In genomic region chr3:62443582-62444194, GRCm38 (mm10) we compare ENCODE assay signal across 18 mouse cellular contexts.
A peak's percentile ranks its signal among the peaks of the same experiment; 100 is the strongest.
DNase-seq lines count a peak whose midpoint lies in the region; ATAC-seq and TF ChIP-seq lines count a peak whose summit lies in the region.
"Had no signal": no experiment of that assay in that cellular context is flagged by ENCODE, and none has a peak within 500 bp of the region (broad histone marks: within the 10 kb centered on the region; RNA-seq: fewer than 3 reads in every experiment).

No protein-coding gene starts in this region.

- no peaks in the 10 kb centered on the region for H3K27me3 ChIP-seq in stomach, embryonic 15.5 days (replicated peaks)
- H3K27me3 ChIP-seq in stomach, postnatal 0 days (ENCODE audit: control insufficient read depth, insufficient read depth, low read length): no peaks in the 10 kb centered on the region
- H3K27me3 ChIP-seq: forebrain, embryonic 15.5 days; midbrain, embryonic 15.5 days had no signal

- no peaks in the 10 kb centered on the region for H3K36me3 ChIP-seq in stomach, embryonic 15.5 days
- H3K36me3 ChIP-seq in stomach, postnatal 0 days (ENCODE audit: control insufficient read depth, insufficient read depth, low read length): no peaks in the 10 kb centered on the region
- H3K36me3 ChIP-seq: forebrain, embryonic 15.5 days; midbrain, embryonic 15.5 days had no signal

- no peak for TF ChIP-seq CTCF in stomach, postnatal 0 days (IDR thresholded peaks at IDR 0.05; ENCODE audit: low read depth)

- no peak for ATAC-seq in stomach, embryonic 15.5 days (ENCODE audit: insufficient read depth, low FRiP score, low read depth)
- no peak for ATAC-seq in stomach, postnatal 0 days (ENCODE audit: low FRiP score, low TSS enrichment)
- no peak for ATAC-seq in cerebellum, adult (ENCODE audit: insufficient number of reproducible peaks, low FRiP score, low TSS enrichment)
- ATAC-seq: forebrain, embryonic 15.5 days; midbrain, embryonic 15.5 days; Patski had no signal

- no peaks in the 10 kb centered on the region for H3K4me1 ChIP-seq in stomach, embryonic 15.5 days
- no peaks in the 10 kb centered on the region for H3K4me1 ChIP-seq in stomach, postnatal 0 days (replicated peaks; ENCODE audit: control insufficient read depth, insufficient read depth)
- H3K4me1 ChIP-seq: forebrain, embryonic 15.5 days; midbrain, embryonic 15.5 days had no signal

- H3K27ac ChIP-seq in stomach, embryonic 15.5 days: 0 out of 2 replicates have a peak overlapping the region, but pooled peaks have one; percentile 44
- H3K27ac ChIP-seq in stomach, postnatal 0 days (replicated peaks): no peak overlapping the region
- H3K27ac ChIP-seq: forebrain, embryonic 15.5 days; hindbrain, embryonic 14.5 days; midbrain, embryonic 15.5 days had no signal

- peak; percentile 79 for DNase-seq in heart, adult 11 months
- no peak for DNase-seq in heart, adult 18-20 months
- peak; percentile 7 for DNase-seq in kidney, adult 9 months
- no peak for DNase-seq in kidney, adult 18-20 months
- no peak for DNase-seq in stomach, postnatal 0 days (ENCODE audit: low spot score)
- DNase-seq in lung, postnatal 4 days: peak; percentile 31 to 72
- DNase-seq: adrenal gland, adult 8-10 months; cerebellum, adult 9-11 months; embryo, embryonic 11 days; heart, postnatal 14 days; liver had no signal

- H3K9ac ChIP-seq in stomach, embryonic 15.5 days: no peak overlapping the region
- no peak overlapping the region for H3K9ac ChIP-seq in stomach, postnatal 0 days (ENCODE audit: low read length)
- H3K9ac ChIP-seq: forebrain, embryonic 15.5 days; hindbrain, embryonic 14.5 days; midbrain, embryonic 15.5 days had no signal

- no peaks in the 10 kb centered on the region for H3K9me3 ChIP-seq in stomach, embryonic 15.5 days
- H3K9me3 ChIP-seq in stomach, postnatal 0 days (ENCODE audit: control insufficient read depth, low read length): no peaks in the 10 kb centered on the region
- H3K9me3 ChIP-seq: forebrain, embryonic 15.5 days; midbrain, embryonic 15.5 days had no signal

- WGBS in stomach, embryonic 15.5 days: 73% methylated on average over 12 of the region's 12 CpGs
- 76% methylated on average over 12 of the region's 12 CpGs for WGBS in stomach, postnatal 0 days

- no peak overlapping the region for H3K4me2 ChIP-seq in stomach, embryonic 15.5 days
- no peak overlapping the region for H3K4me2 ChIP-seq in stomach, postnatal 0 days (replicated peaks; ENCODE audit: low read depth)
- H3K4me2 ChIP-seq: forebrain, embryonic 15.5 days; hindbrain, embryonic 14.5 days; midbrain, embryonic 15.5 days had no signal

- TF ChIP-seq EP300 in stomach, postnatal 0 days (optimal IDR thresholded peaks at IDR 0.05): no peak

- no peak overlapping the region for H3K4me3 ChIP-seq in stomach, embryonic 15.5 days (replicated peaks)
- no peak overlapping the region for H3K4me3 ChIP-seq in stomach, postnatal 0 days (ENCODE audit: low read depth, low read length)
- H3K4me3 ChIP-seq: forebrain, embryonic 15.5 days; midbrain, embryonic 15.5 days; myocyte had no signal

Comparison
In these comparisons a context has a peak if more than half of its experiments do, and no peak if none do; other contexts are left out.
1. DNase-seq: peak in heart, adult 11 months (single experiment), kidney, adult 9 months (single experiment) and lung, postnatal 4 days (2 of 2); none in heart, adult 18-20 months (0 of 2), kidney, adult 18-20 months (single experiment) and stomach, postnatal 0 days (single experiment).